8 mouse cellular contexts compared by ENCODE assay signal in the genomic region with DNA sequence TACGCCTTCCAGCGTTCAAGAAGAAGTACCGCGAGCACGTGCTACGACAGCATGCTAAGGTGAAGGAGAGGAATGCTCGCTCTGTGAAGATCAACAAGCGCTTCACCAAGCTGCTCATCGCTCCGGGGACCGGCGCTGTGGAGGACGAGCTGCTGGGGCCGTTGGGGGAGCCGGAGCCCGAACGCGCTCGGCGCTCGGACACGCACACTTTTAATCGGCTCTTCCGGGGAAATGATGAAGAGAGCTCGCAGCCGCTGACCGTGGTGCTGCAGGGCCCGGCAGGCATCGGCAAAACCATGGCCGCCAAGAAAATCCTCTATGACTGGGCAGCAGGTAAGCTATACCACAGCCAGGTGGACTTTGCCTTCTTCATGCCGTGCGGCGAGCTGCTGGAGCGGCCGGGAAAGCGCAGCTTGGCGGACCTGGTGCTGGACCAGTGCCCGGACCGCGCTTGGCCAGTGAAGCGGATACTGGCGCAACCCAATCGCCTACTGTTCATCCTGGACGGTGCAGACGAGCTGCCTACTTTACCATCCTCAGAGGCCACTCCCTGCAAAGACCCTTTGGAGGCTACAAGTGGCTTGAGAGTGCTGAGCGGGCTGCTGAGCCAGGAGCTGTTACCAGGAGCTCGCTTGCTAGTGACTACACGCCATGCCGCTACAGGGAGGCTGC. TPM values are rescaled to one million over a fixed set of nuclear protein-coding genes. Genes with fewer than 3 reads are reported as not detected.
DNase-seq lines count a peak whose midpoint lies in the region; ATAC-seq and TF ChIP-seq lines count a peak whose summit lies in the region.

No protein-coding gene starts in this region.

- H3K9ac ChIP-seq in stomach, postnatal 0 days (ENCODE audit: low read length): peak overlapping the region; percentile 18; the same call in 1 of the 2 replicates

- peak; percentile 18 for ATAC-seq in Patski
- ATAC-seq in stomach, postnatal 0 days (ENCODE audit: low FRiP score, low TSS enrichment): peak; percentile 54

- POLR2A ChIA-PET in Patski (lab: Charles Lee): no interaction called here

- H3K4me2 ChIP-seq in stomach, postnatal 0 days (replicated peaks; ENCODE audit: low read depth): peak overlapping the region; percentile 59

- peak; percentile 44 to 84 for DNase-seq in adrenal gland, adult (ENCODE audit: inconsistent age in 2 of 2, low spot score in 1 of 2)
- DNase-seq in adrenal gland, postnatal 4 days (ENCODE audit: low spot score in 2 of 2): no peak
- DNase-seq in Patski (ENCODE audit: low read depth, low spot score): no peak
- DNase-seq in embryo, embryonic 9.5 days (ENCODE audit: extremely low spot score): peak; percentile 42
- DNase-seq in heart, postnatal 14 days: peak; percentile 62 to 64
- DNase-seq in kidney, postnatal 36 days: peak; percentile 93 to 96
- DNase-seq in mesoderm, embryonic 11.5 days (ENCODE audit: low read depth, low spot score): peak; percentile 35
- DNase-seq in stomach, postnatal 0 days (ENCODE audit: low spot score): peak; percentile 74

- intact Hi-C loops in heart, postnatal 14 days (cut with DNase I): no loop called here

- in situ Hi-C loops in Patski (cut with MboI; ENCODE audit: low pct_unique_long_range_greater_than_20kb): no loop called here

- peak overlapping the region; percentile 39 for H3K4me3 ChIP-seq in stomach, postnatal 0 days (ENCODE audit: low read depth, low read length)

- H3K9me3 ChIP-seq in stomach, postnatal 0 days (ENCODE audit: control insufficient read depth, low read length): no peaks in the 10 kb centered on the region

- H3K4me1 ChIP-seq in stomach, postnatal 0 days (replicated peaks; ENCODE audit: control insufficient read depth, insufficient read depth): 0 out of 2 replicates have a peak, but pooled peaks cover 2% of the 10 kb centered on the region

- H3K27me3 ChIP-seq in Patski: peaks cover 46% of the 10 kb centered on the region
- peaks cover 12% of the 10 kb centered on the region; the same call in 1 of the 2 replicates for H3K27me3 ChIP-seq in stomach, postnatal 0 days (ENCODE audit: control insufficient read depth, insufficient read depth, low read length)

- no peak for TF ChIP-seq EP300 in stomach, postnatal 0 days (optimal IDR thresholded peaks at IDR 0.05)

- WGBS in stomach, postnatal 0 days: 1% methylated on average over 49 of the region's 49 CpGs

- no peak overlapping the region for H3K27ac ChIP-seq in stomach, postnatal 0 days (replicated peaks)

- no peak for TF ChIP-seq CTCF in Patski (IDR thresholded peaks at IDR 0.05)
- no peak for TF ChIP-seq CTCF in stomach, postnatal 0 days (IDR thresholded peaks at IDR 0.05; ENCODE audit: low read depth)

- CTCF ChIA-PET in Patski (lab: Charles Lee): interaction anchor here (0.9 to 1.5 kb wide), 4 partner anchors 10 to 19 kb away, joined by 3 to 4 read pairs (median 3); no protein-coding TSS in a partner anchor

- no peaks in the 10 kb centered on the region for H3K36me3 ChIP-seq in stomach, postnatal 0 days (ENCODE audit: control insufficient read depth, insufficient read depth, low read length)

RNA-seq across cellular contexts. Expression of a gene that starts 1.8 kb away (rescaled TPM):
- 1 to 10 TPM; 2.1 to 4.9 TPM for total RNA-seq in adrenal gland, postnatal 4 days (2021)
- polyA plus RNA-seq in Patski (2021): not detected
- total RNA-seq in heart, postnatal 14 days (2021): not detected
- 1.6 and 1.7 TPM in 2 replicates for polyA plus RNA-seq in stomach, postnatal 0 days (2015; fragmentation: Nextera tagmentation; extraction: Ambion mirVana)

RNA-seq across cellular contexts. Expression of a gene that starts 18.7 kb away (rescaled TPM):
- 10 to 100 TPM; 41.5 to 44.5 TPM for total RNA-seq in adrenal gland, postnatal 4 days (2021)
- 18.3 TPM for polyA plus RNA-seq in Patski (2021)
- 1 to 10 TPM; 7.4 to 7.7 TPM for total RNA-seq in heart, postnatal 14 days (2021)
- polyA plus RNA-seq in stomach, postnatal 0 days (2015; fragmentation: Nextera tagmentation; extraction: Ambion mirVana): 10.1 and 12.3 TPM in 2 replicates

RNA-seq across cellular contexts. Expression of a gene that starts 22.3 kb away (rescaled TPM):
- 100 to 1,000 TPM; 183 to 297 TPM for total RNA-seq in adrenal gland, postnatal 4 days (2021)
- polyA plus RNA-seq in Patski (2021): not detected
- 1,000 to 10,000 TPM; 2,004 to 2,091 TPM for total RNA-seq in heart, postnatal 14 days (2021)
- 1.3 and 2.6 TPM in 2 replicates for polyA plus RNA-seq in stomach, postnatal 0 days (2015; fragmentation: Nextera tagmentation; extraction: Ambion mirVana)

RNA-seq across cellular contexts. Expression of a gene that starts 27.6 kb away (rescaled TPM):
- 1 to 10 TPM; 2.6 to 2.8 TPM for total RNA-seq in adrenal gland, postnatal 4 days (2021)
- polyA plus RNA-seq in Patski (2021): 0.30 TPM
- under 1 TPM; 0.38 to 0.80 TPM for total RNA-seq in heart, postnatal 14 days (2021)
- polyA plus RNA-seq in stomach, postnatal 0 days (2015; fragmentation: Nextera tagmentation; extraction: Ambion mirVana): 0.58 and 0.82 TPM in 2 replicates

RNA-seq across cellular contexts. Expression of a gene that starts 33.2 kb away (rescaled TPM):
- total RNA-seq in adrenal gland, postnatal 4 days (2021): not detected
- polyA plus RNA-seq in Patski (2021): 0.50 TPM
- total RNA-seq in heart, postnatal 14 days (2021): not detected
- 0.32 and 0.71 TPM in 2 replicates for polyA plus RNA-seq in stomach, postnatal 0 days (2015; fragmentation: Nextera tagmentation; extraction: Ambion mirVana)

Comparison
In these comparisons a context has a peak if more than half of its experiments do, and no peak if none do; other contexts are left out.
1. DNase-seq: peak in adrenal gland, adult (2 of 2), embryo, embryonic 9.5 days (single experiment), heart, postnatal 14 days (2 of 2), kidney, postnatal 36 days (2 of 2), mesoderm, embryonic 11.5 days (single experiment) and stomach, postnatal 0 days (single experiment); none in adrenal gland, postnatal 4 days (0 of 2) and Patski (single experiment).
2. RNA of a gene that starts 18.7 kb away (total RNA-seq): 41.5 to 44.5 TPM in adrenal gland, postnatal 4 days; 7.4 to 7.7 TPM in heart, postnatal 14 days; every median in the first group is over 4 times any median in the second.
3. RNA of a gene that starts 22.3 kb away (total RNA-seq): 2,004 to 2,091 TPM in heart, postnatal 14 days; 183 to 297 TPM in adrenal gland, postnatal 4 days; every median in the first group is over 4 times any median in the second.